Mouse (Mus musculus): ENCODE results near the gene Trit1. TPM values are rescaled to one million over a fixed set of nuclear protein-coding genes. Genes with fewer than 3 reads are reported as not detected.

The Trit1 gene
- 20.3 and 21.2 TPM in 2 replicates for polyA plus RNA-seq (2012; rRNA removed)

DNA sequence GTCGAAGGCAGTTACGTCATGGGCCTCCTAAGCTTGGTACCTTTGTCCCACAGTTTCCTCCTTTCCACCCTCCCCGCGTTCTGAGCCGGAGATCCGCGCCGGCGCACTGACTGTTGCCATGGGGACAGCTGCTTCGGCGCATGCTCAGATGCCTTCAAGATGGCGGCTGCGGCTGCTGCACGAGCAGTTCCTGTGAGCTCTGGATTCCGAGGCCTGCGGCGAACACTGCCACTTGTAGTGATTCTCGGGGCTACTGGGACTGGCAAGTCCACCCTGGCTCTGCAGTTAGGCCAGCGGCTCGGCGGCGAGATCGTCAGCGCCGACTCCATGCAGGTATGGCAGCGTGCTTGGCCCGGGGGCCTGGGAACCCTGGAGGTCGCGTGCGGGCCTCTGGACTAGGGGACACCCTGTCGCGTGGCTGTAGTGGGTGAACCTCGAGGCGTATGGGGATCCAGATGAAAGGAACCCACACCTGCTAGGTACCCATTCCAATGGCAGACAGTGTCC, at the start of gene Trit1:
TSS of gene Trit1 (plus strand) at position 147 of the 507 bp plus-strand sequence.

GRCm38 (mm10) chr4:122995404-122996220, 20.8 kb upstream of the Trit1 start, which contains the start of gene Mycl:
Mycl (plus strand) TSS chr4:122995652.

Other genes with a start within 250 kb of the Trit1 start
- 65.2 and 67.3 TPM in 2 replicates for gene Ppt1, start 180.4 kb upstream of the Trit1 start, polyA plus RNA-seq (2012; rRNA removed)
- gene Cap1, start 130.5 kb upstream of the Trit1 start, polyA plus RNA-seq (2012; rRNA removed) = 81.1 and 81.7 TPM in 2 replicates
- gene Mfsd2a, start 55.4 kb upstream of the Trit1 start, polyA plus RNA-seq (2012; rRNA removed) = 39.8 and 42.5 TPM in 2 replicates
- gene Mycl, start 20.9 kb upstream of the Trit1 start, polyA plus RNA-seq (2012; rRNA removed) = 64.2 and 66.0 TPM in 2 replicates
- gene Bmp8b, start 88.6 kb downstream of the Trit1 start, polyA plus RNA-seq (2012; rRNA removed) = 1.1 and 1.2 TPM in 2 replicates
- gene Oxct2b, start 99.7 kb downstream of the Trit1 start, polyA plus RNA-seq (2012; rRNA removed) = 0.75 and 0.82 TPM in 2 replicates
- 32.5 and 33.4 TPM in 2 replicates for gene Ppie, start 123.4 kb downstream of the Trit1 start, polyA plus RNA-seq (2012; rRNA removed)
- 39.1 and 40.6 TPM in 2 replicates for gene Hpcal4, start 166.6 kb downstream of the Trit1 start, polyA plus RNA-seq (2012; rRNA removed)
- gene Nt5c1a, start 184.9 kb downstream of the Trit1 start, polyA plus RNA-seq (2012; rRNA removed) = 0.36 and 0.39 TPM in 2 replicates
- 2.4 and 2.7 TPM in 2 replicates for gene Heyl, start 217.0 kb downstream of the Trit1 start, polyA plus RNA-seq (2012; rRNA removed)
- 61.8 and 64.0 TPM in 2 replicates for gene Pabpc4, start 245.8 kb downstream of the Trit1 start, polyA plus RNA-seq (2012; rRNA removed)

Measured in central nervous system, embryonic 18 days (tissue).